Mouse (Mus musculus) CH12.LX (cell line): ENCODE results near the gene Ddx31. TPM values are rescaled to one million over a fixed set of nuclear protein-coding genes. Genes with fewer than 3 reads are reported as not detected.

Experiments
- DNase-seq: peaks from one replicate; pipeline ENCODE4 v3.0.0-alpha.2; 2013; ENCODE audit errors: extremely low read depth
- H3K27ac ChIP-seq: 2 replicates; pipeline ENCODE4 v1.5.1; 2012; ENCODE audit warnings: low read depth, mild to moderate bottlenecking, control low read depth, moderate library complexity; ENCODE audit not compliant: insufficient read depth
- H3K27me3 ChIP-seq: replicated peaks from 2 replicates; pipeline ENCODE3; 2012; ENCODE audit warnings: inconsistent platforms
- H3K36me3 ChIP-seq, 2 experiments: replicated peaks in 1 of 2; 2 replicates each; pipeline versions ENCODE3 to v1.6.1; 2012; ENCODE audit warnings: inconsistent platforms in 1 of 2, low read length in 1 of 2, mild to moderate bottlenecking in 1 of 2, mixed read lengths in 1 of 2, moderate library complexity in 1 of 2; ENCODE audit not compliant: control insufficient read depth in 1 of 2, insufficient read depth in 1 of 2
- H3K4me1 ChIP-seq, 2 experiments: 2 replicates each; pipeline ENCODE4 v1.6.1; 2012; ENCODE audit warnings: inconsistent platforms in 1 of 2, moderate library complexity in 1 of 2; ENCODE audit not compliant: insufficient read depth in 2 of 2, control insufficient read depth in 1 of 2
- H3K4me2 ChIP-seq: 2 replicates; pipeline ENCODE4 v1.6.1; 2012; ENCODE audit warnings: low read depth, mild to moderate bottlenecking, control low read depth; ENCODE audit not compliant: poor library complexity, insufficient read depth, severe bottlenecking
- H3K4me3 ChIP-seq, 3 experiments: fragments of 150-350 bp in 1 of 3; sonication (generic) in 1 of 3; replicated peaks in 1 of 3; 2 replicates each; pipeline versions ENCODE3 to v1.5.1; 2011 to 2012; ENCODE audit warnings: low read depth in 2 of 3, low read length in 2 of 3, mild to moderate bottlenecking in 2 of 3, moderate library complexity in 2 of 3, control low read depth in 1 of 3, improper control_type of control experiment in 1 of 3, inconsistent platforms in 1 of 3, mixed read lengths in 1 of 3; ENCODE audit not compliant: poor library complexity in 1 of 3
- H3K79me2 ChIP-seq: replicated peaks from 2 replicates; pipeline ENCODE4 v1.6.1; 2012; ENCODE audit warnings: mild to moderate bottlenecking, moderate library complexity; ENCODE audit not compliant: control insufficient read depth, poor library complexity, insufficient read depth, severe bottlenecking; ENCODE audit errors: extremely low read depth
- H3K9ac ChIP-seq: 2 replicates; pipeline ENCODE4 v1.6.1; 2012; ENCODE audit warnings: low read depth, mild to moderate bottlenecking, control low read depth, moderate library complexity; ENCODE audit not compliant: insufficient read depth
- H3K9me3 ChIP-seq: replicated peaks from 2 replicates; pipeline ENCODE3; 2012; ENCODE audit warnings: low read length, inconsistent platforms, mixed read lengths
- CTCF ChIP-seq, 2 experiments: IDR thresholded peaks in 1 of 2; conservative IDR thresholded peaks in 1 of 2; 2 replicates each; pipeline ENCODE4 v1.5.1; 2011 to 2012; ENCODE audit warnings: low read depth in 2 of 2, low read length in 2 of 2, improper control_type of control experiment in 1 of 2, inconsistent platforms in 1 of 2, mild to moderate bottlenecking in 1 of 2, moderate library complexity in 1 of 2
- ETS1 ChIP-seq: conservative IDR thresholded peaks from 2 replicates; pipeline ENCODE4 v1.6.1; 2012; ENCODE audit warnings: low read depth, mild to moderate bottlenecking, inconsistent platforms, low read length, improper control_type of control experiment, moderate library complexity
- GABPA ChIP-seq: IDR thresholded peaks from 2 replicates; pipeline ENCODE4 v1.6.1; 2012; ENCODE audit warnings: low read depth, low read length, improper control_type of control experiment, inconsistent platforms; ENCODE audit not compliant: insufficient replicate concordance
- HCFC1 ChIP-seq: IDR thresholded peaks from 2 replicates; pipeline ENCODE4 v1.6.1; 2012; ENCODE audit warnings: low read depth, mild to moderate bottlenecking, inconsistent platforms, low read length, improper control_type of control experiment
- KAT2A ChIP-seq: IDR thresholded peaks from 2 replicates; pipeline ENCODE4 v1.6.1; 2012; ENCODE audit warnings: low read length, improper control_type of control experiment, inconsistent platforms; ENCODE audit not compliant: insufficient replicate concordance
- MAZ ChIP-seq: IDR thresholded peaks from 2 replicates; pipeline ENCODE4 v1.6.1; 2012; ENCODE audit warnings: low read depth, mild to moderate bottlenecking, inconsistent platforms, low read length, improper control_type of control experiment, moderate library complexity
- MYC ChIP-seq: IDR thresholded peaks from 2 replicates; pipeline ENCODE4 v1.6.1; 2011; ENCODE audit warnings: low read depth, mild to moderate bottlenecking, improper control_type of control experiment, low read length
- PAX5 ChIP-seq: IDR thresholded peaks from 2 replicates; pipeline ENCODE4 v1.6.1; 2012; ENCODE audit warnings: low read length, inconsistent platforms, mixed read lengths
- POLR2A ChIP-seq: IDR thresholded peaks from 2 replicates; pipeline ENCODE4 v1.6.1; 2011; ENCODE audit warnings: low read depth, mild to moderate bottlenecking, improper control_type of control experiment, low read length
- POLR2AphosphoS2 ChIP-seq: IDR thresholded peaks from 2 replicates; pipeline ENCODE4 v1.6.1; 2011; ENCODE audit warnings: low read depth, low read length, improper control_type of control experiment
- SMC3 ChIP-seq: IDR thresholded peaks from 2 replicates; pipeline ENCODE4 v1.6.1; 2011; ENCODE audit warnings: low read depth, low read length, improper control_type of control experiment
- UBTF ChIP-seq: IDR thresholded peaks from 2 replicates; pipeline ENCODE4 v1.6.1; 2012; ENCODE audit warnings: low read depth, mild to moderate bottlenecking, inconsistent platforms, low read length, improper control_type of control experiment, moderate library complexity
- USF1 ChIP-seq: IDR thresholded peaks from 2 replicates; pipeline ENCODE4 v1.6.1; 2014; ENCODE audit warnings: low read depth, mild to moderate bottlenecking, inconsistent platforms, low read length, improper control_type of control experiment
- USF2 ChIP-seq: conservative IDR thresholded peaks from 2 replicates; pipeline ENCODE4 v1.6.1; 2011; ENCODE audit warnings: low read depth, low read length, improper control_type of control experiment
- ZKSCAN1 ChIP-seq: IDR thresholded peaks from 2 replicates; pipeline ENCODE4 v1.6.1; 2012; ENCODE audit warnings: low read depth, inconsistent platforms, low read length, improper control_type of control experiment, borderline replicate concordance
- ZNF384 ChIP-seq: IDR thresholded peaks from 2 replicates; pipeline ENCODE4 v1.6.1; 2012; ENCODE audit warnings: low read depth, low read length, improper control_type of control experiment, inconsistent platforms
- dilution Hi-C: fragments of 300-500 bp; cut with MboI; formaldehyde crosslinking; loops from 2 replicates; pipeline ENCODE4 v1.14.3; 2020; ENCODE audit warnings: low sequenced_read_pairs; ENCODE audit not compliant: extremely low pct_unique_long_range_greater_than_20kb, extremely low pct_ligation_motif_present
- in situ Hi-C: fragments of 300-500 bp; cut with MboI; formaldehyde crosslinking; loops from 3 replicates; pipeline ENCODE4 v1.14.3; 2019; ENCODE audit warnings: low sequenced_read_pairs, low pct_ligation_motif_present, low pct_unique_long_range_greater_than_20kb, mixed read lengths
- polyA plus RNA-seq: library from polyadenylated mRNA; unstranded; fragments of >175 nt; gene quantifications from 2 replicates; pipeline ENCODE4 v1.2.1, GENCODE M21; 2012; ENCODE audit warnings: low read depth; ENCODE audit not compliant: insufficient read length
- total RNA-seq, 2 experiments: library from RNA; depleted of rRNA; stranded (reverse); fragments of 300-350 nt in 1 of 2; fragments of >200 nt in 1 of 2; gene quantifications; 2 replicates each; pipeline ENCODE4 v1.2.3; 2012 to 2014

The Ddx31 gene
- total and polyA plus RNA-seq, 3 experiments = 15.9 to 26.8 (median 18.8) TPM

- in situ Hi-C loops = no loop called here
- no peak overlapping the region for H3K4me2 ChIP-seq
- no peaks in the 10 kb centered on the region for H3K27me3 ChIP-seq
Measured at GRCm38 (mm10) chr2:28907691-28908388, 67.6 kb downstream of the Ddx31 start.

GRCm38 (mm10) chr2:28908389-28909153 is 68.4 kb downstream of the Ddx31 start:
- Histone ChIP-seq H3K79me2 (no peaks in the 10 kb centered on the region), H3K9ac (no peak overlapping the region), H3K4me2 (no peak overlapping the region), H3K36me3 (peaks cover 8 to 68% of the 10 kb centered on the region in 2 experiments), H3K4me1 (peaks cover 2 to 63% of the 10 kb centered on the region in 2 experiments; a peak in 3 of 4 replicates), H3K4me3 (no peak overlapping the region), H3K27me3 (no peaks in the 10 kb centered on the region), H3K9me3 (peaks cover 12% of the 10 kb centered on the region), H3K27ac (no peak overlapping the region)
- in situ Hi-C loops (no loop called here), dilution Hi-C loops (no loop called here)
- no peak for DNase-seq
- no peak for TF ChIP-seq PAX5
- TF ChIP-seq GABPA = no peak
- no peak for TF ChIP-seq ETS1
- no peak for TF ChIP-seq ZKSCAN1
- TF ChIP-seq POLR2A = no peak
- no peak for TF ChIP-seq MYC
- TF ChIP-seq USF1 = no peak
- TF ChIP-seq MAZ = no peak

More at GRCm38 (mm10) chr2:28907691-28908388, 67.6 kb downstream of the Ddx31 start:
- Histone ChIP-seq H3K9ac (no peak overlapping the region), H3K9me3 (peaks cover 12% of the 10 kb centered on the region), H3K4me3 (no peak overlapping the region), H3K4me1 (peaks cover 2 to 71% of the 10 kb centered on the region in 2 experiments; a peak in 3 of 4 replicates), H3K36me3 (peaks cover 8 to 72% of the 10 kb centered on the region in 2 experiments), H3K79me2 (no peaks in the 10 kb centered on the region), H3K27ac (no peak overlapping the region)
- dilution Hi-C loops = no loop called here
- DNase-seq = no peak
- TF ChIP-seq KAT2A = no peak
- no peak for TF ChIP-seq SMC3
- no peak for TF ChIP-seq UBTF
- no peak for TF ChIP-seq HCFC1
- TF ChIP-seq ZNF384 = no peak
- no peak for TF ChIP-seq USF1
- TF ChIP-seq USF2 = no peak
- TF ChIP-seq CTCF (conservative IDR thresholded peaks at IDR 0.05 in 1 of 2, IDR thresholded peaks at IDR 0.05 in 1 of 2; ENCODE audit: low read depth in 2 of 2, low read length in 2 of 2) = no peak
- no peak for TF ChIP-seq POLR2AphosphoS2
